Mouse (Mus musculus) hindbrain, embryonic 13.5 days (tissue): ENCODE measurements at regions not wholly inside any gene's neighbourhood (a gene's known extent, or its start where the extent isn't known, plus 50 kb on each side); places are given as distances from the start of the nearest gene placed in this dataset.
"Not testable (repeated sequence)": the region's sequence is repeated elsewhere in the genome, so short reads cannot be mapped to it uniquely, and the experiment has no call there.

Experiments
- ATAC-seq: fragments of 200-750 bp; cut with Nextera tagmentation; 2 replicates; pipeline ENCODE4 v1.8.0; 2017; ENCODE audit warnings: moderate TSS enrichment; ENCODE audit not compliant: low FRiP score
- H3K27ac ChIP-seq: fragments of 300-500 bp; sonication (generic); 2 replicates; pipeline ENCODE4 v1.5.1; 2015; ENCODE audit warnings: inconsistent platforms, mild to moderate bottlenecking, moderate library complexity
- H3K27me3 ChIP-seq: fragments of 300-500 bp; sonication (generic); 2 replicates; pipeline ENCODE4 v1.6.1; 2015; ENCODE audit warnings: mild to moderate bottlenecking, inconsistent platforms
- H3K36me3 ChIP-seq: fragments of 300-500 bp; sonication (generic); 2 replicates; pipeline ENCODE4 v1.6.1; 2015; ENCODE audit warnings: mild to moderate bottlenecking, inconsistent platforms
- H3K4me1 ChIP-seq: fragments of 300-500 bp; sonication (generic); replicated peaks from 2 replicates; pipeline ENCODE4 v1.6.1; 2015; ENCODE audit warnings: inconsistent platforms
- H3K4me2 ChIP-seq: fragments of 300-500 bp; sonication (generic); 2 replicates; pipeline ENCODE4 v1.6.1; 2015; ENCODE audit warnings: inconsistent platforms, mild to moderate bottlenecking, moderate library complexity
- H3K4me3 ChIP-seq: fragments of 300-500 bp; sonication (generic); 2 replicates; pipeline ENCODE4 v1.5.1; 2015; ENCODE audit warnings: mild to moderate bottlenecking, inconsistent platforms
- H3K9ac ChIP-seq: fragments of 300-500 bp; sonication (generic); 2 replicates; pipeline ENCODE4 v1.6.1; 2015; ENCODE audit warnings: mild to moderate bottlenecking, inconsistent platforms
- H3K9me3 ChIP-seq: fragments of 300-500 bp; sonication (generic); 2 replicates; pipeline ENCODE4 v1.6.1; 2016; ENCODE audit warnings: inconsistent platforms
- WGBS: fragments of 180-500 bp; shearing (Covaris S2); methylation state at CpG from one replicate; pipeline ENCODE4 v1.1.7; 2015; 5-methylcytosine and 5-hydroxymethylcytosine counted together

DNA sequence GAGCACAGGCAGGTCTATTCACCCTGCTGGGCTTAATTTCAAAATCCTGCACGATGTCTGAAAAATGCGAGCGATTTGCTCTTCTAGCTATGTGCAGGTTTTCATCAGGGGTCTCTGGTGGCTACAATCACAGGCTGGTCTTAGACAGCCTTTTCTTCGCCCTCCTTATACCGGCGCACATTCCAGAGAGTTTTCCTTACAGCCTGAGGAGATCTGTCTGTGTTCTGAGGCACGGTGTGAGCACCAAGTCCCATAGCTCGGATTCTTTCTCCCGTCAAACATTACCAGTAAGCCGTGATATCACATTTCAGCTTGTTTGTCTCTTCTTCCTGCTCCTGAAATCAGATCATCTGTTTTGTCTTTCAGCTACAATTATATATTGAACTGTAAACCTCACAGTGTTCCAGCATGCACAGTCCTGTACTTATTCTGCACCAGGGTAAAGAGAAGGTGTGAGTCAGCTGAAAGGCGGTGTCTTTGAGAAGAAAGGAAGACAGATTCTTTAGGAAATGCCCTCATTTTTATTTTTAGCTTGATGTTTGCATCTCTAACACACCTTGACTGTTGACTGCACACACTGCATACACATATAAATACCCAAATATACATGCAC, 161.6 kb downstream of the Srek1 start:
- H3K9ac ChIP-seq, result 0 out of 2 replicates have a peak overlapping the region, but pooled peaks have one; percentile 36
- ATAC-seq, result no peak

DNA sequence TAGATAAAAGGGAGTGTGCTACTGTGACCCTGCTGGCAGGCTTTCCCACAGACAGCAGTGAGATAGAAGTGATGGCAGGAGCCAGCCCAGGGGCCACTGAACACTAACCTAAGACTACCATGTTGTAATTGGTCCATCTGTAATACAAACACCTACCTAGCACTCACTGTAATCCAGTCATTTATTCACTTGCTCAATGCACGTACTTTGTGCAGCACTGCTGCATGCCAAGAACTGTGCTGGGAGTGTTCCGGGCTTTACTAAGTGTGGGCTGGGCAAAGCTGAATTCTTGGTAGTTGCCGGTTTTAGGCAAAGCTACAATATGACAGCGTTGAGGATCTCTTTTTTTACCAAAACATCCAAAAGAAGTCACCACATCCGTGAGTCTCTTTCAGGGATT, 172.1 kb downstream of the Srek1 start:
- WGBS, result 92% methylated on average over 5 of the region's 5 CpGs
- no peak for ATAC-seq
- no peak overlapping the region for H3K9ac ChIP-seq
- no peak overlapping the region for H3K4me2 ChIP-seq
- H3K4me1 ChIP-seq, result no peaks in the 10 kb centered on the region
- H3K4me3 ChIP-seq, result no peak overlapping the region
- H3K27ac ChIP-seq, result no peak overlapping the region
- no peaks in the 10 kb centered on the region for H3K36me3 ChIP-seq
- no peaks in the 10 kb centered on the region for H3K9me3 ChIP-seq
- no peaks in the 10 kb centered on the region for H3K27me3 ChIP-seq

More for the DNA sequence above, 161.6 kb downstream of the Srek1 start:
- Histone ChIP-seq H3K4me1 (peaks cover 13% of the 10 kb centered on the region), H3K4me3 (no peak overlapping the region), H3K27ac (peak overlapping the region; percentile 40), H3K27me3 (no peaks in the 10 kb centered on the region), H3K9me3 (no peaks in the 10 kb centered on the region), H3K36me3 (no peaks in the 10 kb centered on the region), H3K4me2 (no peak overlapping the region; the same call in 1 of the 2 replicates)
- WGBS, result 71% methylated on average over 11 of the region's 11 CpGs

DNA sequence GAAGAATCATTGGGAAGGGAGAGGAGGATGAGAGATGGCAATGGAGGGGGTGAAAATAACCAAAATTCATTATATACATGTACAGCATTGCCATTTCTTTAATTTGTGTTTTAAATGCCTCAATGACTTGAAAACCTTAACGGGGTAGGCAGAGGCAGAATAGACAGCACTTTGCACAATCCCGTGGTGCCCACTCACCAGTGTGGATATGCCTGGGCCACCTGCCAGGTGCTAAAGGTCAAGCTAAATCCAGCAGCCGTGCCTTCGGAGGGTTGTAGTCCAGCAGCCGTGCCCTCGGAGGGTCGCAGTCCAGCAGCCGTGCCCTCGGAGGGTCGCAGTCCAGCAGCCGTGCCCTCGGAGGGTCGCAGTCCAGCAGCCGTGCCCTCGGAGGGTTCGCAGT, 182.0 kb downstream of the Srek1 start:
- no peak overlapping the region for H3K27ac ChIP-seq
- H3K36me3 ChIP-seq, result no peaks in the 10 kb centered on the region
- WGBS, result 86% methylated on average over 16 of the region's 16 CpGs
- no peaks in the 10 kb centered on the region for H3K27me3 ChIP-seq
- 0 out of 2 replicates have a peak, but pooled peaks cover 2% of the 10 kb centered on the region for H3K9me3 ChIP-seq
- ATAC-seq, result no peak
- H3K9ac ChIP-seq, result no peak overlapping the region
- H3K4me2 ChIP-seq, result no peak overlapping the region
- H3K4me3 ChIP-seq, result no peak overlapping the region
- no peaks in the 10 kb centered on the region for H3K4me1 ChIP-seq

DNA sequence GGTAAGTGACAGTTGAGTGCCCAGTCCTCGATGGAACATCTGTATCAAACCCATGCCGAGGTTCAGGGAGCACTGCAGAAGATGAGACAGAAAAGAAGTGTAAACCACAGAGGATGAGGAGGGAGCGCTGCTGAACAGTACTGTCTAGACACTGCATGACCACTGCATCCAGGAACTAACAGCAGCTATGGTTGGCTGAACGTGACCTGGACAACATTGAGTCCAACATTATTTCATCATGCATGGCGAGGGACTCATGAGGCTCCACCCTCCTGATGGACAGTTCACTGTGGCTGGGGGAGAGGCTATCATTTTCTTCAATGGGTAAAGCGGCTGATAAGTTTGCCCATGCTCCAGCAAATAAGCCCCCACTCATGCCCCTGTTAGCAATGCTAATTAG, 182.5 kb downstream of the Srek1 start:
- Histone ChIP-seq H3K4me1 (no peaks in the 10 kb centered on the region), H3K4me3 (no peak overlapping the region), H3K27me3 (no peaks in the 10 kb centered on the region), H3K27ac (no peak overlapping the region), H3K36me3 (no peaks in the 10 kb centered on the region), H3K9ac (no peak overlapping the region), H3K4me2 (no peak overlapping the region), H3K9me3 (0 out of 2 replicates have a peak, but pooled peaks cover 2% of the 10 kb centered on the region)
- WGBS, result 85% methylated on average over 6 of the region's 6 CpGs
- no peak for ATAC-seq

DNA sequence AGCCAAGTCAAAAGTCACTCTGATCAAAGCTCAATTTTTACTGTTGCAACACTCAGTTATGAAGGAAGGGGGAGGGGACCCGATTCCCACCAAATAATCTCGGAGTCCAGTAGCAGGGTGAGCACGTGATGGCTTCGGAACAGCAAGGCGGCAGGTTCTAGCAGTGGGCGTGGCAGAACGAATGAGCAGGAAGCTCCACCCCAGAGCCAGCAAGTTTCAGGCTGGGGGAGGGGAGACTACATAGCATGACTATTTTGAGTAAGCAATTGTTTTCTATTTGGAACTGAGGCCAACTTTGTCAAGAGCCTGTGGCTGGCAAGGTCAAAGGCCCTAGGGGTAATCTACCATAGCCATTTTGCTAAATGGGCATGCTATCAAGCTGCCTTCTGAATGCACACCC, 183.0 kb downstream of the Srek1 start:
- not testable (repeated sequence) for H3K4me2 ChIP-seq, H3K27me3 ChIP-seq, H3K36me3 ChIP-seq, H3K27ac ChIP-seq, ATAC-seq, H3K9ac ChIP-seq, H3K4me3 ChIP-seq, H3K9me3 ChIP-seq, H3K4me1 ChIP-seq
- 80% methylated on average over 7 of the region's 7 CpGs for WGBS

DNA sequence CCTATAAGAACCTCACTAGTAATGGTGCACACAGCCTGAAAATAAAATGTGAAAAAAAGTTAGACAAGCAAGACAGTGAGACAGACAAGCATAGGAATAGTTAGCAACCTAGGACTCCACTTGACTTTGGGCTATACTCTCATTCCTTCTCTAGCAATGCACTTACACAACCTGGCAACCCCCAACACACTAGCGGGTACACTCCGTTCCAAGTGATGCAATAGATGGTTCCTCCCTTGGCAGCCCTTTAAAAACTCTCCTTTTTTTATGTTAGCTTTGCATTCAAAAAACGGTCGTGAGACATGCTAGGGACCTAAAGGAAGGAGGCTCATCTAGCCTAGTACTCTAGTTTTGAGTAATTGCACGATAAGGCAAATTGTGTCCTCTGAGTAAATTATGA, 184.8 kb downstream of the Srek1 start:
- WGBS, result 91% methylated on average over 5 of the region's 5 CpGs
- Histone ChIP-seq H3K4me2 (no peak overlapping the region), H3K27ac (no peak overlapping the region), H3K4me1 (no peaks in the 10 kb centered on the region), H3K4me3 (no peak overlapping the region), H3K9ac (no peak overlapping the region), H3K9me3 (no peaks in the 10 kb centered on the region), H3K36me3 (no peaks in the 10 kb centered on the region), H3K27me3 (no peaks in the 10 kb centered on the region)
- ATAC-seq, result no peak

DNA sequence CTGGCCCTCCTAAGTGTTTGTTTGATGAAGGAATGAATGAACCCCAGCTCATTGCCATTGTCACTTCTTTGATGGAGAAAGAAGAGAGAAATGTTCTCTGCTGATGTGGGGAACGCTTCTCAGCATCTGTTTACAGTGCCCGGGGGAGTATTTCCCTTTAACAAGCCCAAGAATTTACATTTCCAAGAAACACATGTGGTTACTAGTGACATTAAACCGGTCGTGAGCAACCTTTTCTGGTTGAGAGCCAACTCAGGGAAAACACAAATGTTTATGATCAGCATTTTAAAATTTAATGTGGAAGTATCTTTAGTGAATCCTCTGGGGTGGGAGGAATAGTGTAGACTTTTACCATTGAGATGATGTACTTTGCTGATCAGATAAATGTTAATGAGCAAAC, 197.6 kb downstream of the Srek1 start:
- no peak overlapping the region for H3K27ac ChIP-seq
- H3K9ac ChIP-seq, result no peak overlapping the region
- no peak overlapping the region for H3K4me2 ChIP-seq
- no peak for ATAC-seq
- no peak overlapping the region for H3K4me3 ChIP-seq
- WGBS, result 49% methylated on average over 4 of the region's 4 CpGs
- H3K4me1 ChIP-seq, result no peaks in the 10 kb centered on the region
- H3K36me3 ChIP-seq, result no peaks in the 10 kb centered on the region
- no peaks in the 10 kb centered on the region for H3K9me3 ChIP-seq
- H3K27me3 ChIP-seq, result no peaks in the 10 kb centered on the region

DNA sequence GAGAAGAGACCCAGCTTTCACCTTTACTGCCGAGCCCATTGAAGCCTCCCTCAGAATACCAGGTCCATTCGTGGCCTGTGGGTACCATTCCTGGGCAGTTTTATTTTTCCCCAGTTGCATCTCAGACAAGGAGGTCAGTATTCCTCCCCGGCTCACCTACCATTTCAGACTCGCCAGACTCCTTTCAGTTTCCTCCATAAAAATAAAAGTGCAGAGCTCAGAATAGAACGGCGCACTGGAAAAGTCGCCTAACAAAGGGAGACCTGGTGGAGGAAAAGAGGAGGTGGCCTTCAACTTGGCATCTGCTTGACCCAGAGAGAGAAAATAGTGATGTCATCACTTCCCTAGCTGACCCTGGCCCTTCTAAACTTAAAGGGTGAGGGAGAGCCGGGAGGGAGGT, 209.7 kb downstream of the Srek1 start:
- H3K36me3 ChIP-seq, result no peaks in the 10 kb centered on the region
- H3K4me1 ChIP-seq, result peaks cover 20% of the 10 kb centered on the region
- WGBS, result 81% methylated on average over 8 of the region's 8 CpGs
- no peak overlapping the region for H3K4me3 ChIP-seq
- H3K27me3 ChIP-seq, result no peaks in the 10 kb centered on the region
- H3K27ac ChIP-seq, result no peak overlapping the region
- no peaks in the 10 kb centered on the region for H3K9me3 ChIP-seq
- ATAC-seq, result no peak
- no peak overlapping the region for H3K9ac ChIP-seq
- no peak overlapping the region for H3K4me2 ChIP-seq

DNA sequence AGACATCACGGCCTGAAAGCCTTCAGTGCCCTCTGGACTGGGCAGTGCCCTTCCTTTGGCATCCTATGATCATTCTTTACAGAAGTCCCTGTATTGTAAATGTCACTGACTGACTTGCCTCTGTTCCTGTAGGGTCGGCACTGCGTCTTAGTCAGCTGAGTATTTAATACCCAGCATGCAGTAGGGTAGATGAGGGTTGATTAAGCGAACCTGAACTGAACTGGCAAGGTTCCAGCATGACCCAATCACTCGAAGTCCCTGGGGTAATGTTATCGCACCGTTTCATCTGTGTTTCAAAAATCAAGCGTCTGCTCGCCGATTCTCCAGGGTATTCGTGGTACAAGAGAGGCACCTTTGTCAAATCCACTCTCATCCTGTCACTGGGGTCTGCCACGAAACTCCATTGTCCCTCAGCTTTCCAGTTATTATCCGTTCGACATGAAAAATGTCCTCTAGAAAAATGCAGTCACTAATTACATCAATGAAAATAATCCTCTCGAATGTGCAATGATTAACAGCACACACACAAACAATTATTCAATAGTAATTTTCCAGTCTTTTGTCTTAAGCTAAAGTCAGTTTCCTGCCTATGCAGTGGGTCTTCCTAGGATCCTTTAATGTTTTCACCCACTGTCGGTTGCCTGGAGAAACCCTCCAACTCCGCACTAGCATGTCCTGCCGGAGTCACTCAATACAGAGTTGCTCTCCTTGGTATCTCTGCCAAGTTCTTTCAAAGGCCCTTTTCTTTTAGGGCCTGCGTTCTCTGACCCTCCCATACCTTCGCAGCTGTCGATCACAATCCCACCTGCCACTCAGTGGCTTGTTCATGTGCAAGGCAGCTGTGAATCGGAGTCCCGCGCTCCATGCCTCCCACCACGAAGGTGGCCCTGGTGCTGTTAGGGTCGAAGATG, 212.4 kb downstream of the Srek1 start:
- WGBS, result 48% methylated on average over 26 of the region's 26 CpGs
- ATAC-seq, result peak; percentile 80
- H3K9me3 ChIP-seq, result no peaks in the 10 kb centered on the region
- H3K36me3 ChIP-seq, result no peaks in the 10 kb centered on the region
- H3K27ac ChIP-seq, result peak overlapping the region; percentile 52
- H3K4me2 ChIP-seq, result peak overlapping the region; percentile 17; the same call in 1 of the 2 replicates
- H3K4me1 ChIP-seq, result peaks cover 20% of the 10 kb centered on the region
- no peaks in the 10 kb centered on the region for H3K27me3 ChIP-seq
- H3K4me3 ChIP-seq, result no peak overlapping the region
- no peak overlapping the region for H3K9ac ChIP-seq

DNA sequence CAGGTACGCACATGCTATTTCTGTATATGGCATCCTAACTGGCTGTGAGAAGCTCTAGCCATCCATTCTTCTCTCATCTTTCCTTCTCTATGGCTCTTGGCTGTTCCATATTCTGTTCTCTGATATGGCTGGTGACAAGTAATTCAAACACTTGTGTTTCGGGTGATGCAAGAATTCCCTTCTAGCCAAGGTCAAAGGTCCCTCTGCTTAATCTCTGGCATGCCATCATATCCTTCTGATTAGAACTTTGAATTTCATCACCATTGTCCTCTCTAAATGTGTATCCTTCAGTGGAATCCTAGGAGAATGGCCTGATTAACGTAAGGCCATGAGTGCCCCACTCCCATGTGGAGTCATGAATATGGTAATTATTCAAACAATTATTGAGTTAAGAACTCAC, 215.5 kb downstream of the Srek1 start:
- WGBS, result 65% methylated on average over 3 of the region's 3 CpGs
- ATAC-seq, result no peak

DNA sequence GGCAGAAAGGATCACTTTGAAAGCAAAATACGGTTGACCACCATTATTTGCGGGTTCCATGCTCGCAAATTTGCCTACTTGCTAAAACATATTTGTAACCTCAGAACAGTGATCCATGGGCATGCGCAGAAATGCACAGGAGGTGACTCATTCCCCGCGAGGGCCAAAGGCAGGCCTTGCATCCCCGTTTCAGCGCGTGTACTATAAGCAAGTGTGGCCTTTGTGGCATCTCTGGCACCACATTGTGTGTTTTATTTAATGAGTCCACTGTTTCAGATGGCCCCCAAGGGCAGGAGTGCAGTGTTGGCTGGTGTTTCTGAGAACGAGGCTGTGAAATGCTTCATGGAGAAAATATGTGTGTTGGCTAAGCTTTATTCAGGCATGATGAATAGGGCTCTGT, 205.3 kb upstream of the Mast4 start:
- Histone ChIP-seq H3K9me3 (no peaks in the 10 kb centered on the region), H3K27me3 (no peaks in the 10 kb centered on the region), H3K4me1 (peaks cover 5% of the 10 kb centered on the region; the same call in 1 of the 2 replicates), H3K27ac (no peak overlapping the region), H3K4me2 (no peak overlapping the region), H3K36me3 (no peaks in the 10 kb centered on the region), H3K9ac (no peak overlapping the region), H3K4me3 (no peak overlapping the region)
- 77% methylated on average over 10 of the region's 10 CpGs for WGBS
- no peak for ATAC-seq

More for the DNA sequence above, 215.5 kb downstream of the Srek1 start:
- H3K9me3 ChIP-seq, result no peaks in the 10 kb centered on the region
- peaks cover 20% of the 10 kb centered on the region for H3K4me1 ChIP-seq
- no peak overlapping the region for H3K9ac ChIP-seq
- no peaks in the 10 kb centered on the region for H3K27me3 ChIP-seq
- H3K27ac ChIP-seq, result no peak overlapping the region
- no peak overlapping the region for H3K4me3 ChIP-seq
- no peak overlapping the region for H3K4me2 ChIP-seq
- no peaks in the 10 kb centered on the region for H3K36me3 ChIP-seq

DNA sequence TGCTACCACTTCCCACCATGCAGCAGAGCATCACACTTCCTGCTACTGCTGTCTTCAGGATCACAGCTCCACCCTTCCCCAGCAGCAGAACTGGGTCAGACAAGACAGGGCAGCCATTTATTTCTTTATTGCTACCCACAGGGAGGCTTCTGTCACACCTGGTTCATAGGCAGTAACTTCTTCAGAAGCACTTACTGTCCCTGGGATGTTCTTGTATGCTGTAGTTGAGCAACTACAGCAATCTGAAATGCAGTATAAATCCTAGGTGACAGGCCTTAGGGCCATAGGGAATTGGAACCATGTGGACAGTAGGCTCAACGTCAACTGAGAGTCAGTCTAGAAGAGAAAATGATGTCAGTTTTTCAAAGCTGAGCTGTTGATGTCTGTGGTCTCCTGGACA, 179.5 kb upstream of the Mast4 start:
- no peak overlapping the region for H3K27ac ChIP-seq
- H3K9me3 ChIP-seq, result no peaks in the 10 kb centered on the region
- no peak overlapping the region for H3K4me2 ChIP-seq
- no peak for ATAC-seq
- H3K9ac ChIP-seq, result no peak overlapping the region
- no peaks in the 10 kb centered on the region for H3K36me3 ChIP-seq
- H3K4me3 ChIP-seq, result no peak overlapping the region
- 63% methylated on average over 1 of the region's 1 CpGs for WGBS
- H3K27me3 ChIP-seq, result no peaks in the 10 kb centered on the region
- no peaks in the 10 kb centered on the region for H3K4me1 ChIP-seq

DNA sequence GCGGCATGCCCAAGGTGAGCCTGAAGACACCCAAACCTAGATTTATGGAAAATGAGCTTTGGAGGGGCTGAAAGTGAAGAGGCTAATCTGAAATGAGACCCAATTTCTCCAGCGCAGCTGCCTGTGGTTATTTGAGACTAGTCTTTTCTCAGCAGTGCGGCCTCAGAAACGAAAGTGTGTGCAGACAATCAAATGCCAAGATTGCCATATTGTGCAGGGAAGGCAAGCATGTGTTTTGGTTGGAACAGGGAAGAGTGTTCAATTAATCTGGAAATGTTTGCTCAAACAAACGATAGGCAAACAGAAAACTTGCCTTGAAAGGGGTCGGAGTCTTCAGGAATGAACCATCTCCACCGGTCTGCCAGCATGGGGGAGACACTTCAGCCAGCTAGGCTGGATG, 178.2 kb upstream of the Mast4 start:
- WGBS, result 90% methylated on average over 7 of the region's 7 CpGs
- no peak overlapping the region for H3K4me3 ChIP-seq
- H3K9ac ChIP-seq, result no peak overlapping the region
- H3K4me2 ChIP-seq, result no peak overlapping the region
- no peaks in the 10 kb centered on the region for H3K9me3 ChIP-seq
- no peak overlapping the region for H3K27ac ChIP-seq
- H3K27me3 ChIP-seq, result no peaks in the 10 kb centered on the region
- ATAC-seq, result no peak
- H3K36me3 ChIP-seq, result no peaks in the 10 kb centered on the region
- no peaks in the 10 kb centered on the region for H3K4me1 ChIP-seq
